Mouse (Mus musculus): ENCODE results near the gene Kcnb1.

GRCm38 (mm10) chr2:167061381-167062034 lies 128.4 kb downstream of the Kcnb1 start:
- TF ChIP-seq CTCF (conservative IDR thresholded peaks at IDR 0.05; ENCODE audit: low read length) (no peak), NANOG (IDR thresholded peaks at IDR 0.05; ENCODE audit: borderline replicate concordance, low read length) (no peak)
